Mouse (Mus musculus): ENCODE data around the gene Nptxr.

GRCm38 (mm10) chr15:79774117-79775027 is 30.2 kb downstream of the Nptxr start:
- TF ChIP-seq EP300 (IDR thresholded peaks at IDR 0.05; ENCODE audit: low read depth) (no peak), CTCF (IDR thresholded peaks at IDR 0.05; ENCODE audit: low read depth) (no peak)
